Mouse (Mus musculus) liver, adult 2 months (tissue): ENCODE data around the gene Casp8ap2. TPM values are rescaled to one million over a fixed set of nuclear protein-coding genes. Genes with fewer than 3 reads are reported as not detected.
A peak's percentile ranks its signal among the peaks of the same experiment; 100 is the strongest.

Source experiments
- DNase-seq: peaks from one replicate; pipeline ENCODE4 v3.0.0-alpha.2; 2011; ENCODE audit warnings: low read depth, low spot score; ENCODE audit errors: extremely low read depth
- H3K27ac ChIP-seq: fragments of 200-500 bp; replicated peaks from 2 replicates; pipeline ENCODE4 v1.5.1; 2012; ENCODE audit warnings: low read depth, mild to moderate bottlenecking, control low read depth, inconsistent platforms, low read length; ENCODE audit not compliant: insufficient read depth
- H3K27me3 ChIP-seq: fragments of 200-500 bp; 2 replicates; pipeline ENCODE4 v1.6.1; 2012; ENCODE audit warnings: mild to moderate bottlenecking, moderate library complexity, low read length, inconsistent platforms; ENCODE audit not compliant: control insufficient read depth, insufficient read depth
- H3K36me3 ChIP-seq: fragments of 200-500 bp; 2 replicates; pipeline ENCODE4 v1.6.1; 2012; ENCODE audit warnings: low read length, inconsistent platforms; ENCODE audit not compliant: control insufficient read depth, insufficient read depth
- H3K4me1 ChIP-seq: fragments of 200-500 bp; 2 replicates; pipeline ENCODE4 v1.6.1; 2011; ENCODE audit warnings: low read length; ENCODE audit not compliant: control insufficient read depth, insufficient read depth
- H3K4me3 ChIP-seq: fragments of 200-500 bp; 2 replicates; pipeline ENCODE4 v1.5.1; 2011; ENCODE audit warnings: low read depth, mild to moderate bottlenecking, control low read depth, low read length, moderate library complexity; ENCODE audit not compliant: insufficient read depth
- H3K79me2 ChIP-seq: fragments of 200-500 bp; 2 replicates; pipeline ENCODE4 v1.6.1; 2012; ENCODE audit warnings: inconsistent platforms, mild to moderate bottlenecking, low read length, moderate library complexity; ENCODE audit not compliant: control insufficient read depth, insufficient read depth
- H3K9ac ChIP-seq: fragments of 200-500 bp; 2 replicates; pipeline ENCODE4 v1.6.1; 2012; ENCODE audit warnings: low read depth, mild to moderate bottlenecking, control low read depth, inconsistent platforms, low read length
- CTCF ChIP-seq: fragments of 200-500 bp; IDR thresholded peaks from 2 replicates; pipeline ENCODE4 v1.5.1; 2011; ENCODE audit warnings: low read depth, low read length, control low read depth
- POLR2A ChIP-seq: fragments of 200-500 bp; IDR thresholded peaks from 2 replicates; pipeline ENCODE4 v1.6.1; 2011; ENCODE audit warnings: low read length, control low read depth; ENCODE audit not compliant: insufficient read depth; ENCODE audit errors: extremely low read depth
- WGBS: fragments of 180-500 bp; shearing (Covaris S2); methylation state at CpG from one replicate; pipeline ENCODE4 v1.1.7; 2018; 5-methylcytosine and 5-hydroxymethylcytosine counted together
- polyA plus RNA-seq: library from polyadenylated mRNA; depleted of rRNA; stranded (reverse); fragments of >200 nt; gene quantifications from 2 replicates; pipeline ENCODE4 v1.2.3, GENCODE M21; 2012
- total RNA-seq: library from RNA; depleted of rRNA; stranded (reverse); fragments of >200 nt; gene quantifications from 2 replicates; pipeline ENCODE4 v1.2.3, GENCODE M21; 2014

Gene Casp8ap2
- total and polyA plus RNA-seq, 2 experiments, result 0.97 to 4.7 TPM

- H3K4me3 ChIP-seq, result no peak overlapping the region
- DNase-seq, result peak; percentile 57
- H3K27me3 ChIP-seq, result no peaks in the 10 kb centered on the region
- no peaks in the 10 kb centered on the region for H3K4me1 ChIP-seq
- no peaks in the 10 kb centered on the region for H3K36me3 ChIP-seq
- H3K79me2 ChIP-seq, result no peaks in the 10 kb centered on the region
- TF ChIP-seq POLR2A, result no peak
- TF ChIP-seq CTCF, result peak; percentile 84
- H3K27ac ChIP-seq, result no peak overlapping the region
- WGBS, result 7% methylated on average over 9 of the region's 9 CpGs
- H3K9ac ChIP-seq, result no peak overlapping the region
These were observed 28.7 kb upstream of the Casp8ap2 start for GRCm38 (mm10) chr4:32586596-32586995.

GRCm38 (mm10) chr4:32587543-32587942, 27.7 kb upstream of the Casp8ap2 start:
- Histone ChIP-seq H3K27ac (no peak overlapping the region), H3K36me3 (no peaks in the 10 kb centered on the region), H3K4me3 (no peak overlapping the region), H3K4me1 (no peaks in the 10 kb centered on the region), H3K27me3 (no peaks in the 10 kb centered on the region), H3K79me2 (no peaks in the 10 kb centered on the region), H3K9ac (no peak overlapping the region)
- no peak for TF ChIP-seq CTCF
- TF ChIP-seq POLR2A, result no peak
- WGBS, result 86% methylated on average over 5 of the region's 5 CpGs
- no peak for DNase-seq

- H3K27me3 ChIP-seq, result no peaks in the 10 kb centered on the region
- no peaks in the 10 kb centered on the region for H3K4me1 ChIP-seq
- H3K4me3 ChIP-seq, result no peak overlapping the region
- TF ChIP-seq CTCF, result no peak
- TF ChIP-seq POLR2A, result no peak
- 85% methylated on average over 6 of the region's 6 CpGs for WGBS
- no peaks in the 10 kb centered on the region for H3K79me2 ChIP-seq
- DNase-seq, result no peak
- H3K27ac ChIP-seq, result no peak overlapping the region
- H3K36me3 ChIP-seq, result no peaks in the 10 kb centered on the region
- H3K9ac ChIP-seq, result no peak overlapping the region
These were observed 27.0 kb upstream of the Casp8ap2 start for GRCm38 (mm10) chr4:32588237-32588636.

GRCm38 (mm10) chr4:32601135-32601534, 14.1 kb upstream of the Casp8ap2 start:
- no peak overlapping the region for H3K4me3 ChIP-seq
- no peaks in the 10 kb centered on the region for H3K36me3 ChIP-seq
- WGBS, result 30% methylated on average over 12 of the region's 12 CpGs
- no peaks in the 10 kb centered on the region for H3K4me1 ChIP-seq
- H3K27me3 ChIP-seq, result no peaks in the 10 kb centered on the region
- no peak for TF ChIP-seq POLR2A
- no peak for TF ChIP-seq CTCF
- H3K9ac ChIP-seq, result no peak overlapping the region
- H3K79me2 ChIP-seq, result no peaks in the 10 kb centered on the region
- no peak overlapping the region for H3K27ac ChIP-seq
- no peak for DNase-seq

- Histone ChIP-seq H3K27ac (no peak within 1 kb of the TSS), H3K36me3 (no peaks in the 10 kb centered on the region), H3K4me1 (no peaks in the 10 kb centered on the region), H3K79me2 (no peaks in the 10 kb centered on the region), H3K27me3 (no peaks in the 10 kb centered on the region), H3K9ac (no peak within 1 kb of the TSS), H3K4me3 (no peak within 1 kb of the TSS)
- 68% methylated on average over 3 of the region's 3 CpGs for WGBS
- TF ChIP-seq CTCF (no peak), POLR2A (no peak)
- DNase-seq, result no peak
These were observed 12.6 kb upstream of the Casp8ap2 start, which contains the start of gene Gja10 for GRCm38 (mm10) chr4:32602660-32603059. Gene Gja10, minus strand, starts transcription at chr4:32602760.

GRCm38 (mm10) chr4:32621637-32622036, 6.4 kb downstream of the Casp8ap2 start:
- no peak for DNase-seq
- H3K4me3 ChIP-seq, result no peak overlapping the region
- H3K79me2 ChIP-seq, result peaks cover 5% of the 10 kb centered on the region; the same call in 1 of the 2 replicates
- no peaks in the 10 kb centered on the region for H3K4me1 ChIP-seq
- no peak for TF ChIP-seq CTCF
- TF ChIP-seq POLR2A, result no peak
- H3K27me3 ChIP-seq, result no peaks in the 10 kb centered on the region
- no peak overlapping the region for H3K9ac ChIP-seq
- no peak overlapping the region for H3K27ac ChIP-seq
- H3K36me3 ChIP-seq, result peaks cover 6% of the 10 kb centered on the region

- Histone ChIP-seq H3K36me3 (peaks cover 26% of the 10 kb centered on the region), H3K9ac (no peak overlapping the region), H3K27ac (no peak overlapping the region), H3K4me1 (no peaks in the 10 kb centered on the region), H3K79me2 (no peaks in the 10 kb centered on the region), H3K27me3 (no peaks in the 10 kb centered on the region), H3K4me3 (no peak overlapping the region)
- DNase-seq, result no peak
- 63% methylated on average over 5 of the region's 5 CpGs for WGBS
- TF ChIP-seq POLR2A, result no peak
- no peak for TF ChIP-seq CTCF
These were observed 36.4 kb downstream of the Casp8ap2 start for GRCm38 (mm10) chr4:32651669-32652068.
